Mouse (Mus musculus) liver, embryonic 14.5 days (tissue): ENCODE measurements at regions not wholly inside any gene's neighbourhood (a gene's known extent, or its start where the extent isn't known, plus 50 kb on each side); places are given as distances from the start of the nearest gene placed in this dataset.

ENCODE experiments used
- ATAC-seq: fragments of 200-750 bp; cut with Nextera tagmentation; 2 replicates; pipeline ENCODE4 v1.8.0; 2017; ENCODE audit warnings: moderate number of reproducible peaks, mild to moderate bottlenecking, moderate library complexity; ENCODE audit not compliant: insufficient read depth
- DNase-seq, 3 experiments: peaks; one replicate each; pipeline ENCODE4 v3.0.0-alpha.2; 2012 to 2013; ENCODE audit warnings: low read depth in 3 of 3, low spot score in 3 of 3
- H3K27ac ChIP-seq: fragments of 300-500 bp; sonication (generic); 2 replicates; pipeline ENCODE4 v1.5.1; 2014; ENCODE audit warnings: moderate library complexity, mild to moderate bottlenecking, control low read depth, inconsistent platforms
- H3K27me3 ChIP-seq: fragments of 300-500 bp; sonication (generic); 2 replicates; pipeline ENCODE4 v1.6.1; 2014; ENCODE audit warnings: mild to moderate bottlenecking, low read length, moderate library complexity; ENCODE audit not compliant: control insufficient read depth, insufficient read depth
- H3K36me3 ChIP-seq: fragments of 300-500 bp; sonication (generic); replicated peaks from 2 replicates; pipeline ENCODE4 v1.6.1; 2014; ENCODE audit warnings: low read depth; ENCODE audit not compliant: control insufficient read depth, insufficient read depth
- H3K4me1 ChIP-seq, 2 experiments: fragments of 200-500 bp in 1 of 2; fragments of 300-500 bp in 1 of 2; sonication (generic) in 1 of 2; replicated peaks; 2 replicates each; pipeline ENCODE4 v1.6.1; 2012 to 2014; ENCODE audit warnings: antibody characterized with exemption in 1 of 2, inconsistent platforms in 1 of 2, low read length in 1 of 2; ENCODE audit not compliant: control insufficient read depth in 2 of 2, insufficient read depth in 2 of 2
- H3K4me2 ChIP-seq: fragments of 300-500 bp; sonication (generic); 2 replicates; pipeline ENCODE4 v1.6.1; 2014; ENCODE audit warnings: low read depth, mild to moderate bottlenecking, control low read depth, moderate library complexity
- H3K4me3 ChIP-seq, 2 experiments: fragments of 200-500 bp in 1 of 2; fragments of 300-500 bp in 1 of 2; sonication (generic) in 1 of 2; 2 replicates each; pipeline ENCODE4 v1.5.1; 2012 to 2014; ENCODE audit warnings: low read depth in 2 of 2, low read length in 2 of 2, mild to moderate bottlenecking in 2 of 2, control low read depth in 1 of 2, inconsistent platforms in 1 of 2, moderate library complexity in 1 of 2; ENCODE audit not compliant: insufficient read depth in 1 of 2
- H3K9ac ChIP-seq: fragments of 300-500 bp; sonication (generic); replicated peaks from 2 replicates; pipeline ENCODE4 v1.6.1; 2014; ENCODE audit warnings: mild to moderate bottlenecking, control low read depth, moderate library complexity
- H3K9me3 ChIP-seq: fragments of 300-500 bp; sonication (generic); 2 replicates; pipeline ENCODE4 v1.6.1; 2016; ENCODE audit warnings: low read length, mixed read lengths; ENCODE audit not compliant: control insufficient read depth
- CTCF ChIP-seq: IDR thresholded peaks from 2 replicates; pipeline ENCODE4 v1.5.1; 2016; ENCODE audit warnings: antibody characterized with exemption, low read depth, control low read depth
- EP300 ChIP-seq: IDR thresholded peaks from 2 replicates; pipeline ENCODE4 v1.6.1; 2016; ENCODE audit warnings: antibody characterized with exemption, low read depth
- WGBS: fragments of 180-500 bp; shearing (Covaris S2); extraction: QIAGEN DNeasy Blood & Tissue Kit; methylation state at CpG from one replicate; pipeline ENCODE4 v1.1.7; 2014; ENCODE audit not compliant: insufficient replicate concordance; 5-methylcytosine and 5-hydroxymethylcytosine counted together

- Histone ChIP-seq H3K27me3 (no peaks in the 10 kb centered on the region), H3K4me1 (no peaks in the 10 kb centered on the region), H3K4me3 (no peak overlapping the region), H3K9ac (no peak overlapping the region), H3K36me3 (no peaks in the 10 kb centered on the region), H3K27ac (no peak overlapping the region), H3K9me3 (no peaks in the 10 kb centered on the region), H3K4me2 (no peak overlapping the region)
- 73% methylated on average over 4 of the region's 4 CpGs for WGBS
- TF ChIP-seq CTCF (no peak), EP300 (no peak)
- DNase-seq (no peak), ATAC-seq (no peak)
Observed at GRCm38 (mm10) chr8:113300273-113300843, 335.0 kb upstream of the Mon1b start.

DNA sequence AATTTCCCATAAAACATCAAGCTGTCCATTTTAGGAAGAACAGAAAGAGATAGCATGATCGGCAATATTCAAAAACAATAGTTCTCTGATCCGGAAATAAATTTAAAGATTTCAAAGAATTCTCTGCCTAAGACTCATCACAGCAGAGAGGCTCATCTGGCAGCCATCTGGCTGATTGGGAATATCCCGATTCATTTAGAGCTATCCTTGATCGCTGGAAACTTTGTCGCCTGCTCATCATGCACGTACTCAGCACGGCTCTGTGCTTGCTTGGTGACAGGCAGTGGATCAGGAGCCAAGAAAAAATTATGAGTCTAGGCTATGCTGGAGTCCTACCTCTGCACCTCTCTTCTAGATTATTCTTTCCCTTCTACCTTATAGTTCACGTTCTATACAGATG, 332.0 kb upstream of the Mon1b start:
- Histone ChIP-seq H3K9me3 (no peaks in the 10 kb centered on the region), H3K9ac (no peak overlapping the region), H3K4me3 (no peak overlapping the region), H3K27me3 (no peaks in the 10 kb centered on the region), H3K4me2 (no peak overlapping the region), H3K4me1 (no peaks in the 10 kb centered on the region), H3K27ac (no peak overlapping the region), H3K36me3 (no peaks in the 10 kb centered on the region)
- TF ChIP-seq EP300, result no peak
- TF ChIP-seq CTCF, result no peak
- WGBS, result 67% methylated on average over 8 of the region's 8 CpGs
- no peak for DNase-seq
- no peak for ATAC-seq

DNA sequence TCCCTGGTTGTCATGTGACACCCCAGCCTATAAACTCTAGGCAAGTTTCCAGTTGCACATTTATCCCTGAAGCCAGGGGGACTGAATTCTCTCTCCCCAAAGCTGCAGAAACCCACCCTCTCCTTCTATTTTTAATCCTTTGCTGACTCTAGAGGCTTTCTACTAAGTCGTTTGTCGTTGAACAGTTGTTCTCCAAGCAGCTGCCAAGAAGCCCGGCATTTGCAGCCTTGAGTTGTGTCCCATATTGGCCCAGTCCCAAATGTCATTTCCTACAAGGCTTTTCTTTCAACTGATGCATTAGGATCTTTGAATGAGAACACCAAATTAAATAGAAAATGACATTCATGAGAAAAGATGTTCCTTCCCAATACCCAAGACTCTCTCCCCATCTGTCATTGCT, 318.2 kb upstream of the Mon1b start:
- Histone ChIP-seq H3K27me3 (no peaks in the 10 kb centered on the region), H3K4me3 (no peak overlapping the region), H3K4me2 (no peak overlapping the region), H3K27ac (no peak overlapping the region), H3K4me1 (no peaks in the 10 kb centered on the region), H3K9ac (no peak overlapping the region), H3K9me3 (no peaks in the 10 kb centered on the region; the same call in 1 of the 2 replicates), H3K36me3 (no peaks in the 10 kb centered on the region)
- DNase-seq (no peak), ATAC-seq (no peak)
- no peak for TF ChIP-seq EP300
- no peak for TF ChIP-seq CTCF
- 61% methylated on average over 3 of the region's 3 CpGs for WGBS

GRCm38 (mm10) chr8:113331576-113331975, 303.8 kb upstream of the Mon1b start:
- TF ChIP-seq EP300 (no peak), CTCF (no peak)
- DNase-seq (no peak), ATAC-seq (no peak)
- 39% methylated on average over 6 of the region's 6 CpGs for WGBS
- H3K27me3 ChIP-seq, result no peaks in the 10 kb centered on the region
- no peaks in the 10 kb centered on the region for H3K9me3 ChIP-seq
- H3K9ac ChIP-seq, result no peak overlapping the region
- H3K4me2 ChIP-seq, result no peak overlapping the region
- no peaks in the 10 kb centered on the region for H3K36me3 ChIP-seq
- no peak overlapping the region for H3K27ac ChIP-seq
- H3K4me1 ChIP-seq, result no peaks in the 10 kb centered on the region
- H3K4me3 ChIP-seq, result no peak overlapping the region

DNA sequence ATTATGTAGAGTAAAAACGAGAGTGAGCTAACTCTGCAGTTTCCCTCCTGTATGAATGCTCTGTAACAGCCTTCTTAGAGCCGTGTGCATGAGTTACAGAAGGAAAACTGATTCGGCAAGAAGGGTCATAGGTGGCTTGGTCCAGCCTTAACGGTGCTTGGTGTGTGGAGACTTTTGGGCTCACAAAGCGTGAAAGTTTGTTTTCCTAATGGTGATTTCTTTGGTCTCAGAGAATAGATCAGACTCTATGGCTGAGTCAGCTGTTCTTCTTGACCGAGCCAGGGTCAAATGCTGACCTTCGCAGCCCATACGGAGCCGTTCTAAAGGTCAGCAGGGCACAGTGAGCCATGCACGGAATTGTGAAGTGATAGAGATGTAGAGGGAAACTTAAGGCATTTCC, 294.1 kb upstream of the Mon1b start:
- Histone ChIP-seq H3K4me1 (no peaks in the 10 kb centered on the region), H3K9me3 (no peaks in the 10 kb centered on the region), H3K4me3 (no peak overlapping the region), H3K27me3 (no peaks in the 10 kb centered on the region), H3K36me3 (no peaks in the 10 kb centered on the region), H3K27ac (no peak overlapping the region), H3K4me2 (no peak overlapping the region), H3K9ac (no peak overlapping the region)
- TF ChIP-seq EP300, result no peak
- TF ChIP-seq CTCF, result no peak
- no peak for DNase-seq
- 56% methylated on average over 10 of the region's 10 CpGs for WGBS
- ATAC-seq, result no peak
